Mouse (Mus musculus) bone marrow macrophage, adult 2 months (primary cell): ENCODE results near the gene Eaf2.

Source experiments
- CTCF ChIP-seq: IDR thresholded peaks from 2 replicates; pipeline ENCODE4 v1.5.1; 2012; ENCODE audit warnings: low read depth, mild to moderate bottlenecking, low read length, moderate library complexity
- POLR2A ChIP-seq: IDR thresholded peaks from 2 replicates; pipeline ENCODE4 v1.6.1; 2012; ENCODE audit warnings: mild to moderate bottlenecking, low read depth, low read length, borderline replicate concordance

GRCm38 (mm10) chr16:36869442-36869841, 5.4 kb downstream of the Eaf2 start:
- TF ChIP-seq POLR2A: no peak
- no peak for TF ChIP-seq CTCF
